ENCODE assay signal across 8 mouse cellular contexts in the genomic region with DNA sequence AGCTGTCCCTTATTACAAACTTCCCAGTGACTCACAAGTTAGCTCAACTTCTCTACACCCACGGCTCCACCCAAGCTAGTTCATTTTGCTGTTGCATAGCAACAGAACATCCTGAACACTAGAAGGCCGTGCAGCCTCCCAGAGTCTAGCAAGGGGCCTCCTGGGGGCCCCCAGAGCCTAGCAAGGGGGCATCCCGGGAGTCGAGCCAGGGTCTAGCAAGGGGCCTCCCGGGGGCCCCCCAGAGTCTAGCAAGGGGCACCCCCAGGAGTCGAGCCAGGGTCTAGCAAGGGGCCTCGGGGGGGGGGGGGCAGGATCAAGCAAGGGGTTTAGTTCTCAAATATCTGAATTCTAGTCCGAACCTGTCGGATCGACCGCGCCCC. TPM values are rescaled to one million over a fixed set of nuclear protein-coding genes. Genes with fewer than 3 reads are reported as not detected.
DNase-seq lines count a peak whose midpoint lies in the region; ATAC-seq and TF ChIP-seq lines count a peak whose summit lies in the region.

No protein-coding gene starts in this region.

- peak; percentile 76 for ATAC-seq in heart, embryonic 16.5 days (replicated peaks; ENCODE audit: extremely low read depth, insufficient read depth, low FRiP score)
- ATAC-seq in lung, embryonic 14.5 days (ENCODE audit: insufficient read depth), result peak; percentile 85
- ATAC-seq in neural tube, embryonic 15.5 days (ENCODE audit: low FRiP score), result peak; percentile 65

- no peak for TF ChIP-seq CTCF in E14TG2a.4 (conservative IDR thresholded peaks at IDR 0.05; ENCODE audit: low read length)
- no peak for TF ChIP-seq CTCF in bone marrow macrophage, adult 2 months (IDR thresholded peaks at IDR 0.05; ENCODE audit: low read depth, low read length)
- no peak for TF ChIP-seq CTCF in lung, embryonic 14.5 days (IDR thresholded peaks at IDR 0.05; ENCODE audit: low read depth)

- H3K4me3 ChIP-seq in E14TG2a.4 (replicated peaks; ENCODE audit: low read length), result peak overlapping the region; percentile 89
- peak overlapping the region; percentile 57 for H3K4me3 ChIP-seq in bone marrow macrophage, adult 2 months (ENCODE audit: insufficient read depth, low read length)
- H3K4me3 ChIP-seq in forebrain, embryonic 10.5 days, result peak overlapping the region; percentile 60
- peak overlapping the region; percentile 96 for H3K4me3 ChIP-seq in heart, embryonic 16.5 days (ENCODE audit: low read length)
- peak overlapping the region; percentile 64 for H3K4me3 ChIP-seq in lung, embryonic 14.5 days (ENCODE audit: low read depth, low read length)
- H3K4me3 ChIP-seq in neural tube, embryonic 15.5 days (replicated peaks), result peak overlapping the region; percentile 78

- TF ChIP-seq POLR2A in bone marrow macrophage, adult 2 months (IDR thresholded peaks at IDR 0.05; ENCODE audit: borderline replicate concordance, low read depth, low read length), result no peak

- H3K27ac ChIP-seq in bone marrow macrophage, adult 2 months (ENCODE audit: insufficient read depth, low read depth, low read length), result peak overlapping the region; percentile 64
- H3K27ac ChIP-seq in forebrain, embryonic 10.5 days, result peak overlapping the region; percentile 97
- H3K27ac ChIP-seq in heart, embryonic 16.5 days (ENCODE audit: low read length), result peak overlapping the region; percentile 99
- H3K27ac ChIP-seq in lung, embryonic 14.5 days (ENCODE audit: low read depth), result peak overlapping the region; percentile 98
- H3K27ac ChIP-seq in neural tube, embryonic 15.5 days (replicated peaks), result peak overlapping the region; percentile 96

- H3K27me3 ChIP-seq in E14TG2a.4 (ENCODE audit: insufficient read depth, low read length), result no peaks in the 10 kb centered on the region; the same call in 1 of the 2 replicates
- H3K27me3 ChIP-seq in forebrain, embryonic 10.5 days (ENCODE audit: poor library complexity, severe bottlenecking), result no peaks in the 10 kb centered on the region
- no peaks in the 10 kb centered on the region for H3K27me3 ChIP-seq in heart, embryonic 16.5 days (ENCODE audit: control insufficient read depth, insufficient read depth, low read length)
- no peaks in the 10 kb centered on the region for H3K27me3 ChIP-seq in lung, embryonic 14.5 days (ENCODE audit: insufficient read depth, low read length)
- no peaks in the 10 kb centered on the region for H3K27me3 ChIP-seq in neural tube, embryonic 15.5 days (replicated peaks)

- H3K9me3 ChIP-seq in E14TG2a.4 (ENCODE audit: low read length), result 0 out of 2 replicates have a peak, but pooled peaks cover 5% of the 10 kb centered on the region
- H3K9me3 ChIP-seq in forebrain, embryonic 10.5 days, result no peaks in the 10 kb centered on the region
- no peaks in the 10 kb centered on the region for H3K9me3 ChIP-seq in heart, embryonic 16.5 days (replicated peaks; ENCODE audit: control insufficient read depth, low read length)
- H3K9me3 ChIP-seq in lung, embryonic 14.5 days (ENCODE audit: low read depth, low read length), result no peaks in the 10 kb centered on the region
- no peaks in the 10 kb centered on the region for H3K9me3 ChIP-seq in neural tube, embryonic 15.5 days (replicated peaks)

- peaks cover 13% of the 10 kb centered on the region for H3K4me1 ChIP-seq in E14TG2a.4 (replicated peaks; ENCODE audit: low read depth, low read length)
- peaks cover 2% of the 10 kb centered on the region; the same call in 1 of the 2 replicates for H3K4me1 ChIP-seq in bone marrow macrophage, adult 2 months (ENCODE audit: control insufficient read depth, insufficient read depth, low read length)
- H3K4me1 ChIP-seq in forebrain, embryonic 10.5 days, result peaks cover 23% of the 10 kb centered on the region
- H3K4me1 ChIP-seq in heart, embryonic 16.5 days (ENCODE audit: control insufficient read depth, insufficient read depth, low read length), result peaks cover 15% of the 10 kb centered on the region
- no peaks in the 10 kb centered on the region for H3K4me1 ChIP-seq in lung, embryonic 14.5 days (ENCODE audit: insufficient read depth)
- H3K4me1 ChIP-seq in neural tube, embryonic 15.5 days, result peaks cover 17% of the 10 kb centered on the region

- peak; percentile 78 for DNase-seq in forebrain, embryonic 10.5 days (ENCODE audit: extremely low spot score, low spot score)
- peak; percentile 61 to 71 for DNase-seq in kidney, postnatal 4 days
- DNase-seq in lung, embryonic 14.5 days, result peak; percentile 94
- peak; percentile 79 for DNase-seq in testis, postnatal 14 days (ENCODE audit: low spot score)

- H3K36me3 ChIP-seq in E14TG2a.4 (ENCODE audit: insufficient read depth, low read length), result peaks cover 34% of the 10 kb centered on the region
- H3K36me3 ChIP-seq in forebrain, embryonic 10.5 days (replicated peaks), result peaks cover 33% of the 10 kb centered on the region
- peaks cover 20% of the 10 kb centered on the region for H3K36me3 ChIP-seq in heart, embryonic 16.5 days (ENCODE audit: control insufficient read depth, insufficient read depth)
- H3K36me3 ChIP-seq in lung, embryonic 14.5 days (ENCODE audit: insufficient read depth), result peaks cover 31% of the 10 kb centered on the region
- peaks cover 22% of the 10 kb centered on the region for H3K36me3 ChIP-seq in neural tube, embryonic 15.5 days

- 1% methylated on average over 12 of the region's 12 CpGs for WGBS in forebrain, embryonic 10.5 days
- WGBS in heart, embryonic 16.5 days, result 2% methylated on average over 12 of the region's 12 CpGs
- 0% methylated on average over 12 of the region's 12 CpGs for WGBS in lung, embryonic 14.5 days
- under 1% methylated on average over 12 of the region's 12 CpGs for WGBS in neural tube, embryonic 15.5 days

- H3K4me2 ChIP-seq in heart, embryonic 16.5 days (ENCODE audit: low read depth, low read length), result peak overlapping the region; percentile 86
- peak overlapping the region; percentile 79 for H3K4me2 ChIP-seq in lung, embryonic 14.5 days
- peak overlapping the region; percentile 85 for H3K4me2 ChIP-seq in neural tube, embryonic 15.5 days

- peak overlapping the region; percentile 82 for H3K9ac ChIP-seq in heart, embryonic 16.5 days (ENCODE audit: low read length)
- H3K9ac ChIP-seq in lung, embryonic 14.5 days, result peak overlapping the region; percentile 80
- H3K9ac ChIP-seq in neural tube, embryonic 15.5 days (replicated peaks), result peak overlapping the region; percentile 68

RNA-seq across cellular contexts. Expression of gene Sfr1, which starts 0.8 kb away (rescaled TPM):
- polyA plus RNA-seq in bone marrow macrophage, adult 2 months (2012; ENCODE audit: insufficient read depth, insufficient read length, missing spikeins), result 105 and 108 TPM in 2 replicates
- polyA plus RNA-seq in forebrain, embryonic 10.5 days (2016; fragmentation: Nextera tagmentation; extraction: Ambion mirVana), result 290 and 317 TPM in 2 replicates
- 153 and 227 TPM in 2 replicates for polyA plus RNA-seq in heart, embryonic 16.5 days (2015; fragmentation: Nextera tagmentation; extraction: Ambion mirVana)
- 283 and 284 TPM in 2 replicates for polyA plus RNA-seq in lung, embryonic 14.5 days (2014; fragmentation: Nextera tagmentation; extraction: Ambion mirVana)
- 158 and 173 TPM in 2 replicates for polyA plus RNA-seq in neural tube, embryonic 15.5 days (2015; fragmentation: Nextera tagmentation; extraction: Ambion mirVana)

RNA-seq across cellular contexts. Expression of gene Col17a1, which starts 38.8 kb away (rescaled TPM):
- polyA plus RNA-seq in bone marrow macrophage, adult 2 months (2012; ENCODE audit: insufficient read depth, insufficient read length, missing spikeins), result not detected in 2 replicates
- 0.21 and 0.22 TPM in 2 replicates for polyA plus RNA-seq in forebrain, embryonic 10.5 days (2016; fragmentation: Nextera tagmentation; extraction: Ambion mirVana)
- 0.76 and 0.93 TPM in 2 replicates for polyA plus RNA-seq in heart, embryonic 16.5 days (2015; fragmentation: Nextera tagmentation; extraction: Ambion mirVana)
- 1.8 TPM in 2 replicates for polyA plus RNA-seq in lung, embryonic 14.5 days (2014; fragmentation: Nextera tagmentation; extraction: Ambion mirVana)
- 0.23 and 0.36 TPM in 2 replicates for polyA plus RNA-seq in neural tube, embryonic 15.5 days (2015; fragmentation: Nextera tagmentation; extraction: Ambion mirVana)

Comparison
In these comparisons a context has a peak if more than half of its experiments do, and no peak if none do; other contexts are left out.
1. Peak in every context shown above with its lines: DNase-seq, ATAC-seq, H3K4me3 ChIP-seq and H3K27ac ChIP-seq.